Mouse (Mus musculus): ENCODE data around the gene Nfx1. TPM values are rescaled to one million over a fixed set of nuclear protein-coding genes. Genes with fewer than 3 reads are reported as not detected.

Nfx1 gene
- total RNA-seq, 2 experiments from 2014 or later, result 41.7 to 45.6 TPM

Small RNAs within 50 kb of the gene (microRNA-seq; reads per million reads assigned to microRNA genes)
- not detected for gene Mir3094

Other genes with a start within 250 kb of the Nfx1 start
- gene Dnaja1, start 248.8 kb upstream of the Nfx1 start, total RNA-seq (2021), result 100 to 1,000 TPM; 102 to 123 TPM
- 10 to 100 TPM; 45.3 to 47.3 TPM for gene Smu1, start 213.0 kb upstream of the Nfx1 start, total RNA-seq (2021)
- gene B4galt1, start 116.9 kb upstream of the Nfx1 start, total RNA-seq (2021), result 10 to 100 TPM; 89.0 to 91.4 TPM
- gene Spink4, start 50.9 kb upstream of the Nfx1 start, total RNA-seq (2021), result not detected
- gene Bag1, start 22.6 kb upstream of the Nfx1 start, total RNA-seq (2021), result 100 to 1,000 TPM; 174 to 190 TPM
- 10 to 100 TPM; 40.9 to 43.3 TPM for gene Chmp5, start 22.5 kb upstream of the Nfx1 start, total RNA-seq (2021)
- gene Aqp7, start 77.2 kb downstream of the Nfx1 start, total RNA-seq (2021), result 10 to 100 TPM in 1 of 2 experiments, 1 to 10 TPM in 1; 8.2 to 10.5 TPM
- under 1 TPM in 1 of 2 experiments, not detected in 1; 0.49 TPM for gene Aqp3, start 127.3 kb downstream of the Nfx1 start, total RNA-seq (2021)
- 10 to 100 TPM; 23.4 to 26.8 TPM for gene Nol6, start 153.5 kb downstream of the Nfx1 start, total RNA-seq (2021)
- gene Ube2r2, start 164.8 kb downstream of the Nfx1 start, total RNA-seq (2021), result 10 to 100 TPM; 97.5 to 98.5 TPM

Data from gastrocnemius, postnatal 4 days (tissue).